Mouse (Mus musculus): ENCODE measurements around the gene Nphp1. TPM values are rescaled to one million over a fixed set of nuclear protein-coding genes. Genes with fewer than 3 reads are reported as not detected.

Nphp1 gene
- polyA plus RNA-seq, 1 experiment from 2014 or later = 14.5 TPM

GRCm38 (mm10) chr2:127740756-127741519 is 47.8 kb downstream of the Nphp1 start:
- WGBS = 71% methylated on average over 9 of the region's 9 CpGs
- H3K9me3 ChIP-seq = no peaks in the 10 kb centered on the region
- H3K27me3 ChIP-seq = no peaks in the 10 kb centered on the region
- no peak overlapping the region for H3K27ac ChIP-seq (replicated peaks)
- H3K4me3 ChIP-seq = no peak overlapping the region
- no peak for ATAC-seq (ENCODE audit: low read depth)
- H3K9ac ChIP-seq = no peak overlapping the region
- H3K4me1 ChIP-seq (replicated peaks) = no peaks in the 10 kb centered on the region
- 0 out of 2 replicates have a peak, but pooled peaks cover 8% of the 10 kb centered on the region for H3K36me3 ChIP-seq
- H3K4me2 ChIP-seq = no peak overlapping the region

GRCm38 (mm10) chr2:127737885-127738284 is 50.8 kb downstream of the Nphp1 start:
- H3K4me1 ChIP-seq (replicated peaks) = no peaks in the 10 kb centered on the region
- no peak overlapping the region for H3K27ac ChIP-seq (replicated peaks)
- H3K9ac ChIP-seq = no peak overlapping the region
- H3K27me3 ChIP-seq = no peaks in the 10 kb centered on the region
- WGBS = 73% methylated on average over 3 of the region's 3 CpGs
- H3K9me3 ChIP-seq = no peaks in the 10 kb centered on the region
- H3K4me3 ChIP-seq = no peak overlapping the region
- H3K4me2 ChIP-seq = no peak overlapping the region
- no peak for ATAC-seq (ENCODE audit: low read depth)
- 0 out of 2 replicates have a peak, but pooled peaks cover 8% of the 10 kb centered on the region for H3K36me3 ChIP-seq

- H3K4me3 ChIP-seq = no peak overlapping the region
- H3K36me3 ChIP-seq = 0 out of 2 replicates have a peak, but pooled peaks cover 7% of the 10 kb centered on the region
- H3K27me3 ChIP-seq = no peaks in the 10 kb centered on the region
- WGBS = 78% methylated on average over 6 of the region's 6 CpGs
- no peaks in the 10 kb centered on the region for H3K4me1 ChIP-seq (replicated peaks)
- H3K9me3 ChIP-seq = no peaks in the 10 kb centered on the region
- H3K4me2 ChIP-seq = no peak overlapping the region
- H3K9ac ChIP-seq = no peak overlapping the region
- no peak overlapping the region for H3K27ac ChIP-seq (replicated peaks)
- no peak for ATAC-seq (ENCODE audit: low read depth)
Measured at GRCm38 (mm10) chr2:127736631-127737209, 52.0 kb downstream of the Nphp1 start.

- Histone ChIP-seq H3K9me3 (no peaks in the 10 kb centered on the region), H3K36me3 (no peaks in the 10 kb centered on the region), H3K27ac (replicated peaks) (no peak overlapping the region), H3K4me2 (no peak overlapping the region), H3K27me3 (0 out of 2 replicates have a peak, but pooled peaks cover 3% of the 10 kb centered on the region), H3K9ac (no peak overlapping the region), H3K4me3 (no peak overlapping the region), H3K4me1 (replicated peaks) (no peaks in the 10 kb centered on the region)
- no peak for ATAC-seq (ENCODE audit: low read depth)
- 71% methylated on average over 9 of the region's 9 CpGs for WGBS
Measured at GRCm38 (mm10) chr2:127735512-127736145, 53.1 kb downstream of the Nphp1 start.

GRCm38 (mm10) chr2:127734889-127735288 is 53.8 kb downstream of the Nphp1 start:
- 84% methylated on average over 5 of the region's 5 CpGs for WGBS
- Histone ChIP-seq H3K9ac (no peak overlapping the region), H3K4me2 (no peak overlapping the region), H3K27ac (replicated peaks) (no peak overlapping the region), H3K9me3 (no peaks in the 10 kb centered on the region), H3K4me1 (replicated peaks) (peaks cover under 1% of the 10 kb centered on the region), H3K27me3 (peaks cover 10% of the 10 kb centered on the region), H3K4me3 (no peak overlapping the region), H3K36me3 (no peaks in the 10 kb centered on the region)
- ATAC-seq (ENCODE audit: low read depth) = no peak

- ATAC-seq (ENCODE audit: low read depth) = no peak
- H3K4me3 ChIP-seq = no peak overlapping the region
- no peak overlapping the region for H3K4me2 ChIP-seq
- H3K9me3 ChIP-seq = no peaks in the 10 kb centered on the region
- H3K27ac ChIP-seq (replicated peaks) = no peak overlapping the region
- peaks cover 27% of the 10 kb centered on the region for H3K27me3 ChIP-seq
- 52% methylated on average over 7 of the region's 7 CpGs for WGBS
- H3K9ac ChIP-seq = no peak overlapping the region
- H3K4me1 ChIP-seq (replicated peaks) = peaks cover 9% of the 10 kb centered on the region
- H3K36me3 ChIP-seq = no peaks in the 10 kb centered on the region
Measured at GRCm38 (mm10) chr2:127730301-127730997, 58.2 kb downstream of the Nphp1 start.

GRCm38 (mm10) chr2:127729671-127730070 is 59.0 kb downstream of the Nphp1 start, which contains the start of gene Mall:
Gene Mall, minus strand, starts transcription at chr2:127729932.
- no peak within 1 kb of the TSS for H3K27ac ChIP-seq (replicated peaks)
- H3K4me2 ChIP-seq = peak within 1 kb of the TSS; percentile 43
- no peak for ATAC-seq (ENCODE audit: low read depth)
- H3K4me1 ChIP-seq (replicated peaks) = peaks cover 9% of the 10 kb centered on the region
- 0 out of 2 replicates have a peak within 1 kb of the TSS, but pooled peaks have one; percentile 9 for H3K4me3 ChIP-seq
- H3K36me3 ChIP-seq = no peaks in the 10 kb centered on the region
- H3K27me3 ChIP-seq = peaks cover 27% of the 10 kb centered on the region
- H3K9me3 ChIP-seq = no peaks in the 10 kb centered on the region
- no peak within 1 kb of the TSS for H3K9ac ChIP-seq
- 3% methylated on average over 26 of the region's 26 CpGs for WGBS

- Histone ChIP-seq H3K9me3 (no peaks in the 10 kb centered on the region), H3K27me3 (peaks cover 27% of the 10 kb centered on the region), H3K4me3 (no peak overlapping the region), H3K27ac (replicated peaks) (no peak overlapping the region), H3K4me2 (peak overlapping the region; percentile 43; the same call in 1 of the 2 replicates), H3K36me3 (no peaks in the 10 kb centered on the region), H3K9ac (no peak overlapping the region), H3K4me1 (replicated peaks) (peaks cover 9% of the 10 kb centered on the region)
- 28% methylated on average over 15 of the region's 15 CpGs for WGBS
- ATAC-seq (ENCODE audit: low read depth) = no peak
Measured at GRCm38 (mm10) chr2:127728661-127729450, 59.8 kb downstream of the Nphp1 start.

GRCm38 (mm10) chr2:127728146-127728545 is 60.6 kb downstream of the Nphp1 start:
- no peak overlapping the region for H3K4me2 ChIP-seq
- no peak overlapping the region for H3K4me3 ChIP-seq
- H3K9me3 ChIP-seq = no peaks in the 10 kb centered on the region
- H3K9ac ChIP-seq = no peak overlapping the region
- peaks cover 27% of the 10 kb centered on the region for H3K27me3 ChIP-seq
- ATAC-seq (ENCODE audit: low read depth) = no peak
- peaks cover 9% of the 10 kb centered on the region for H3K4me1 ChIP-seq (replicated peaks)
- 81% methylated on average over 6 of the region's 6 CpGs for WGBS
- H3K27ac ChIP-seq (replicated peaks) = no peak overlapping the region
- H3K36me3 ChIP-seq = no peaks in the 10 kb centered on the region

GRCm38 (mm10) chr2:127723193-127723592 is 65.5 kb downstream of the Nphp1 start:
- ATAC-seq (ENCODE audit: low read depth) = no peak

More at GRCm38 (mm10) chr2:127723193-127723592, 65.5 kb downstream of the Nphp1 start:
- H3K36me3 ChIP-seq = no peaks in the 10 kb centered on the region
- H3K4me1 ChIP-seq (replicated peaks) = peaks cover 15% of the 10 kb centered on the region; the same call in 1 of the 2 replicates
- 63% methylated on average over 4 of the region's 4 CpGs for WGBS
- no peak overlapping the region for H3K9ac ChIP-seq
- no peaks in the 10 kb centered on the region for H3K9me3 ChIP-seq
- H3K4me2 ChIP-seq = no peak overlapping the region
- no peak overlapping the region for H3K4me3 ChIP-seq
- 0 out of 2 replicates have a peak overlapping the region, but pooled peaks have one; percentile 38 for H3K27ac ChIP-seq (replicated peaks)
- H3K27me3 ChIP-seq = peaks cover under 1% of the 10 kb centered on the region; the same call in 1 of the 2 replicates
